Mouse (Mus musculus) brown adipose tissue, adult 24 weeks (tissue): ENCODE results near the gene Plppr3. TPM values are rescaled to one million over a fixed set of nuclear protein-coding genes. Genes with fewer than 3 reads are reported as not detected.
A peak's percentile ranks its signal among the peaks of the same experiment; 100 is the strongest.
"Not testable (repeated sequence)": the region's sequence is repeated elsewhere in the genome, so short reads cannot be mapped to it uniquely, and the experiment has no call there.

Experiments used
- H3K27ac ChIP-seq: fragments of 200-500 bp; replicated peaks from 2 replicates; pipeline ENCODE4 v1.5.1; 2012; ENCODE audit warnings: low read depth, mild to moderate bottlenecking, low read length
- H3K4me1 ChIP-seq: fragments of 200-500 bp; 2 replicates; pipeline ENCODE4 v1.6.1; 2012; ENCODE audit warnings: low read length, mixed read lengths; ENCODE audit not compliant: control insufficient read depth, insufficient read depth, insufficient read length
- H3K4me3 ChIP-seq: fragments of 200-500 bp; 2 replicates; pipeline ENCODE4 v1.5.1; 2012; ENCODE audit warnings: low read depth, mild to moderate bottlenecking, low read length, moderate library complexity; ENCODE audit not compliant: insufficient read depth
- polyA plus RNA-seq: library from polyadenylated mRNA; stranded (reverse); fragments of >200 nt; gene quantifications from 2 replicates; pipeline ENCODE4 v1.2.4, GENCODE M21; 2012; ENCODE audit not compliant: missing spikeins, insufficient read depth, insufficient read length

Plppr3 gene
- polyA plus RNA-seq, 1 experiment: not detected

DNA sequence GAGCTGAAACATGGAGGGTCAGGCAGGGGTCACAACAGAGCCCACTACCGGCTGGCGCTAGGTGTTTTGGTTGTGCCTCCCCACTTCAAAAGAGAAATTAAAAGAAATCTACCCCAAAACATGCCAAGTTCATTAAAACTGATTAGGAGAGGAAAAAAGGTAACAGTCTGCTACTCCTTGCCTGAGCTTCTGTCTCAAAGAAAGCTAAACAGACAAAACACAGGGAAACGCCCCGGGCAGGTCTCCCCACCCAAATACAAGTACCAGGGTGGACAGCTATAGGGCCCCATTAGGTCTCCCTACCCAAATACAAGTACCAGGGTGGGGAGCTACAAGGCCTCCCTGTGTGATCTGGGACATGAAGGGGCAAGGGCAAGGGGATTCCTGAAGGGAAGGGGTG is 36.1 kb upstream of the Plppr3 start, which contains the start of gene Gm26602:
Gm26602 (plus strand) TSS at position 301 of the 400 bp plus-strand sequence.
- Histone ChIP-seq H3K4me1 (peaks cover 7% of the 10 kb centered on the region), H3K4me3 (no peak within 1 kb of the TSS), H3K27ac (no peak within 1 kb of the TSS)

GRCm38 (mm10) chr10:79909092-79909922 is 34.9 kb upstream of the Plppr3 start:
- Histone ChIP-seq H3K4me1 (no peaks in the 10 kb centered on the region; the same call in 1 of the 2 replicates), H3K4me3 (no peak overlapping the region), H3K27ac (0 out of 2 replicates have a peak overlapping the region, but pooled peaks have one; percentile 3)

- H3K4me3 ChIP-seq: peak within 1 kb of the TSS; percentile 96
- H3K27ac ChIP-seq: peak within 1 kb of the TSS; percentile 99
- no peaks in the 10 kb centered on the region for H3K4me1 ChIP-seq
Observed at GRCm38 (mm10) chr10:79908167-79909091, 34.0 kb upstream of the Plppr3 start, which contains the start of gene Med16. Gene Med16, minus strand, starts transcription at chr10:79908923.

DNA sequence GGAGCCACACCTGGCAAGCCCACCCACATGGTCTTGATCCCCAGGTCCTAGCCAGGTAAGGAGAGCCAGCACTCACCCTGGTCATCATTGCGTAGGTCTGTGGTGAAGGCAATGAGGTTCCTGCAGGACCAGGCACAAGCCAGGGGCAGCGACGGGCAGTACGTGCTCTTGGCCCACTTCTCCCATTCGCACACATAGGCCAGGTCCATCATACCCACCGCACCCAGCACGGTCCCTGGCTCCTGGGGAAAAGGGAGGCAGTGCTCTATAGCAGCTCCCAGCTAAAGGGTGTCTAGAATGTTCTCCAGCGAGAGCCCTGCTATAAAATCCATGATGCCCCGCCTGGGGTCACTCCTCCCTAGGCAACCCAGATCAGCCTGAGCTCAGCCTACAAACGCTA is 33.0 kb upstream of the Plppr3 start:
- no peak overlapping the region for H3K4me3 ChIP-seq
- H3K4me1 ChIP-seq: no peaks in the 10 kb centered on the region
- no peak overlapping the region for H3K27ac ChIP-seq

- H3K4me1 ChIP-seq: no peaks in the 10 kb centered on the region
- H3K4me3 ChIP-seq: no peak overlapping the region
- no peak overlapping the region for H3K27ac ChIP-seq
Observed at GRCm38 (mm10) chr10:79906712-79907111, 32.3 kb upstream of the Plppr3 start.

- H3K27ac ChIP-seq: no peak overlapping the region
- no peaks in the 10 kb centered on the region for H3K4me1 ChIP-seq
- H3K4me3 ChIP-seq: no peak overlapping the region
Observed at GRCm38 (mm10) chr10:79900951-79901410, 26.5 kb upstream of the Plppr3 start.

GRCm38 (mm10) chr10:79897316-79898245 is 23.1 kb upstream of the Plppr3 start:
- Histone ChIP-seq H3K4me1 (no peaks in the 10 kb centered on the region; the same call in 1 of the 2 replicates), H3K27ac (no peak overlapping the region), H3K4me3 (no peak overlapping the region)

- H3K27ac ChIP-seq: no peak overlapping the region
- H3K4me3 ChIP-seq: no peak overlapping the region
Observed at GRCm38 (mm10) chr10:79896814-79897213, 22.4 kb upstream of the Plppr3 start.

GRCm38 (mm10) chr10:79896306-79896705 is 21.9 kb upstream of the Plppr3 start:
- Histone ChIP-seq H3K4me1 (no peaks in the 10 kb centered on the region; the same call in 1 of the 2 replicates), H3K27ac (no peak overlapping the region), H3K4me3 (no peak overlapping the region)

More at GRCm38 (mm10) chr10:79896814-79897213, 22.4 kb upstream of the Plppr3 start:
- H3K4me1 ChIP-seq: no peaks in the 10 kb centered on the region; the same call in 1 of the 2 replicates

DNA sequence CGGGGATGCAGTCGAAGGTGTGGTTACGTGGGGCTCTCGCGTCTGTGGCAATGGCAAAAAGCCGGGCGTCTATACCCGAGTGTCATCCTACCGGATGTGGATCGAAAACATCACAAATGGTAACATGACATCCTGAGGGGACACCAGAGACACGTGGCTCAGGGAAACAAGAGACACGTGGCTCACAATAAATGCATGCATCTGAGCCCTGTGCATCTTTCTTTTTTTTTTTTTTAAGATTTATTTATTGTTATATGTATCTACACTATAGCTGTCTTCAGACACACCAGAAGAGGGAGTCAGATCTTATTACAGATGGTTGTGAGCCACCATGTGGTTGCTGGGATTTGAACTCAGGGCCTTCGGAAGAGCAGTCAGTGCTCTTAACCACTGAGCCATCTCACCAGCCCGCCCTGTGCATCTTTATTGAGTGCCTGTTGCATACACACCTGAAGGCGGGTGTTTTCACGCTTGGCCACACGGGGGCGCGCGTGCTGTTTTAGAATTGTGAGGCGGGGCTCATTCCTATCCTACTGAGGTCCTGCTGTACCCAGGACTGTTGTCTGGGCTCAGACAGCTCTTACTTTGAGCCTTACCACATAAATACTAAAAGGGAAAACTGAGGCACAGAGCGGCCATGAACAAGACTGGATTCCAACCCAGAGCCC is 18.2 kb upstream of the Plppr3 start:
- H3K4me3 ChIP-seq, H3K27ac ChIP-seq, H3K4me1 ChIP-seq: not testable (repeated sequence)

GRCm38 (mm10) chr10:79890670-79891069 is 16.2 kb upstream of the Plppr3 start, which contains the start of gene Cfd:
Gene Cfd, plus strand, starts transcription at chr10:79890853.
- peak within 1 kb of the TSS; percentile 39 for H3K4me3 ChIP-seq
- H3K27ac ChIP-seq: 0 out of 2 replicates have a peak within 1 kb of the TSS, but pooled peaks have one; percentile 19
- peaks cover 5% of the 10 kb centered on the region for H3K4me1 ChIP-seq

DNA sequence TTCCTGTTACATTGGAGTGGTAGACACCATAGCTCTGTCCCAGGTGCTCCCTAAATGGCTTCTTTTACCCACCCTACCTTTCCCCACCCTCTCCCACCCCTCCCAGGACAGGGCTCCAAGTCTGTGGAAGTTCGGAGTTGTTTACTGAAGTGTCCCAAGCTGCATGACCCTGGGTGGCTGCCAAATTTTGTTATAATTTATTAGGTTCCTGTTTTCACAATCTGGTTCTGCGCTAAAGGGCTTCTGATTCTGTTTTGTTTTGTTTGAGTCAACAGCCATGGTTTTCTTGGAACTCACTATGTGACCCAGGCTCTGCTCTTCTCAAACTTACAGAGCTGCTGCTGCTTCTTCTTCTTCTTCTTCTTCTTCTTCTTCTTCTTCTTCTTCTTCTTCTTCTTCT is 15.0 kb upstream of the Plppr3 start:
- Histone ChIP-seq H3K4me3 (no peak overlapping the region), H3K4me1 (peaks cover 5% of the 10 kb centered on the region), H3K27ac (no peak overlapping the region)

GRCm38 (mm10) chr10:79886611-79887010 is 12.2 kb upstream of the Plppr3 start:
- Histone ChIP-seq H3K4me3 (no peak overlapping the region), H3K27ac (no peak overlapping the region), H3K4me1 (peaks cover 7% of the 10 kb centered on the region)

GRCm38 (mm10) chr10:79886054-79886453 is 11.6 kb upstream of the Plppr3 start, which contains the start of gene Elane:
Gene Elane, plus strand, starts transcription at chr10:79886247.
- Histone ChIP-seq H3K27ac (no peak within 1 kb of the TSS), H3K4me3 (no peak within 1 kb of the TSS), H3K4me1 (peaks cover 7% of the 10 kb centered on the region)
